Mouse (Mus musculus) liver, embryonic 14.5 days (tissue): ENCODE measurements around the gene Golph3l. TPM values are rescaled to one million over a fixed set of nuclear protein-coding genes. Genes with fewer than 3 reads are reported as not detected.

Source experiments
- ATAC-seq: fragments of 200-750 bp; cut with Nextera tagmentation; 2 replicates; pipeline ENCODE4 v1.8.0; 2017; ENCODE audit warnings: moderate number of reproducible peaks, mild to moderate bottlenecking, moderate library complexity; ENCODE audit not compliant: insufficient read depth
- DNase-seq, 3 experiments: peaks; one replicate each; pipeline ENCODE4 v3.0.0-alpha.2; 2012 to 2013; ENCODE audit warnings: low read depth in 3 of 3, low spot score in 3 of 3
- H3K27ac ChIP-seq: fragments of 300-500 bp; sonication (generic); 2 replicates; pipeline ENCODE4 v1.5.1; 2014; ENCODE audit warnings: moderate library complexity, mild to moderate bottlenecking, control low read depth, inconsistent platforms
- H3K27me3 ChIP-seq: fragments of 300-500 bp; sonication (generic); 2 replicates; pipeline ENCODE4 v1.6.1; 2014; ENCODE audit warnings: mild to moderate bottlenecking, low read length, moderate library complexity; ENCODE audit not compliant: control insufficient read depth, insufficient read depth
- H3K36me3 ChIP-seq: fragments of 300-500 bp; sonication (generic); replicated peaks from 2 replicates; pipeline ENCODE4 v1.6.1; 2014; ENCODE audit warnings: low read depth; ENCODE audit not compliant: control insufficient read depth, insufficient read depth
- H3K4me1 ChIP-seq, 2 experiments: fragments of 200-500 bp in 1 of 2; fragments of 300-500 bp in 1 of 2; sonication (generic) in 1 of 2; replicated peaks; 2 replicates each; pipeline ENCODE4 v1.6.1; 2012 to 2014; ENCODE audit warnings: antibody characterized with exemption in 1 of 2, inconsistent platforms in 1 of 2, low read length in 1 of 2; ENCODE audit not compliant: control insufficient read depth in 2 of 2, insufficient read depth in 2 of 2
- H3K4me2 ChIP-seq: fragments of 300-500 bp; sonication (generic); 2 replicates; pipeline ENCODE4 v1.6.1; 2014; ENCODE audit warnings: low read depth, mild to moderate bottlenecking, control low read depth, moderate library complexity
- H3K4me3 ChIP-seq, 2 experiments: fragments of 200-500 bp in 1 of 2; fragments of 300-500 bp in 1 of 2; sonication (generic) in 1 of 2; 2 replicates each; pipeline ENCODE4 v1.5.1; 2012 to 2014; ENCODE audit warnings: low read depth in 2 of 2, low read length in 2 of 2, mild to moderate bottlenecking in 2 of 2, control low read depth in 1 of 2, inconsistent platforms in 1 of 2, moderate library complexity in 1 of 2; ENCODE audit not compliant: insufficient read depth in 1 of 2
- H3K9ac ChIP-seq: fragments of 300-500 bp; sonication (generic); replicated peaks from 2 replicates; pipeline ENCODE4 v1.6.1; 2014; ENCODE audit warnings: mild to moderate bottlenecking, control low read depth, moderate library complexity
- H3K9me3 ChIP-seq: fragments of 300-500 bp; sonication (generic); 2 replicates; pipeline ENCODE4 v1.6.1; 2016; ENCODE audit warnings: low read length, mixed read lengths; ENCODE audit not compliant: control insufficient read depth
- CTCF ChIP-seq: IDR thresholded peaks from 2 replicates; pipeline ENCODE4 v1.5.1; 2016; ENCODE audit warnings: antibody characterized with exemption, low read depth, control low read depth
- EP300 ChIP-seq: IDR thresholded peaks from 2 replicates; pipeline ENCODE4 v1.6.1; 2016; ENCODE audit warnings: antibody characterized with exemption, low read depth
- WGBS: fragments of 180-500 bp; shearing (Covaris S2); extraction: QIAGEN DNeasy Blood & Tissue Kit; methylation state at CpG from one replicate; pipeline ENCODE4 v1.1.7; 2014; ENCODE audit not compliant: insufficient replicate concordance; 5-methylcytosine and 5-hydroxymethylcytosine counted together
- polyA plus RNA-seq, 2 experiments: library from polyadenylated mRNA; depleted of rRNA in 1 of 2; stranded (reverse) in 1 of 2; unstranded in 1 of 2; fragments of >200 nt; fragmentation: Nextera tagmentation in 1 of 2; extraction: Ambion mirVana in 1 of 2; gene quantifications; 2 replicates each; pipeline versions ENCODE4 v1.2.1 to v1.2.3; 2012 to 2014

Gene Golph3l
- polyA plus RNA-seq, 2 experiments = 17.1 to 32.6 TPM

DNA sequence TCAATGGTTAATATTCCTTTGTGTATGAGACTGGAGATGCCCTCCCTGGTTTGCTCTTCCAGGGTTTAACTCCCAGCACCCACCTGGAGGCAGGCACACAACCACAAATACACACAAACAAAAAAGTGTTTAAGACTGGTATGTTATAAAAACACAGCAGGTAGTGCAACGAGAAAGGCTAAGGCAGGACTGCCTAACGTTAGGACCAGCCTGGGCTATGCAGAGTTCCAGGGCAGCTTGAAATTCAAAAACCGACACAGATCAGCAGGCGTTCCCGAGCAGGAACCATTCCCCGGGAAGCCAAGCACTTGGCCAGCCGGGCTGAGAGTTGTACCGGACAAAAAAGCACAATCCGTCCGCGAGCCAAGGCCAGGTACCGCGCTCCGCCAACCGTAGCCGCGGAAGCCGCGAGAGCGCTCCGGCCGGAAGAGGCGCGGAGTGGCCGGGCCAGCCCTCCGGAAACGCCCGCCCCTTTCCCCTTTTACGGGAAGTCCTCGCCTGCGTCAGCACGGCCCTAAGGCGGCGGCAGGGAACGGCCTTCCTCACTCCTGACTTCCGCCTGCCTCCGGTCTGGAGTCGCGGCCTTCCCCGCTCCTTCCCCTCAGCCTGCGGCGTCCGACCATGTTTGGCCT lies 69.6 kb downstream of the Golph3l start, which contains the start of gene Mcl1:
Gene Mcl1 (plus strand): TSS at position 553 of the 632 bp plus-strand sequence.
- Histone ChIP-seq H3K4me2 (peak within 1 kb of the TSS; percentile 98), H3K36me3 (peaks cover 36% of the 10 kb centered on the region), H3K27me3 (no peaks in the 10 kb centered on the region), H3K4me1 (peaks cover 32 to 33% of the 10 kb centered on the region in 2 experiments), H3K27ac (peak within 1 kb of the TSS; percentile 89), H3K9me3 (no peaks in the 10 kb centered on the region), H3K9ac (peak within 1 kb of the TSS; percentile 84), H3K4me3 (peak within 1 kb of the TSS; percentile 79 to 93)
- TF ChIP-seq EP300 (peak; percentile 51; the same call in 1 of the 2 replicates), CTCF (peak; percentile 34; the same call in 1 of the 2 replicates)
- peak; percentile 95 for ATAC-seq
- DNase-seq = peak; percentile 86 to 89 (median 87)
- WGBS = under 1% methylated on average over 43 of the region's 43 CpGs

DNA sequence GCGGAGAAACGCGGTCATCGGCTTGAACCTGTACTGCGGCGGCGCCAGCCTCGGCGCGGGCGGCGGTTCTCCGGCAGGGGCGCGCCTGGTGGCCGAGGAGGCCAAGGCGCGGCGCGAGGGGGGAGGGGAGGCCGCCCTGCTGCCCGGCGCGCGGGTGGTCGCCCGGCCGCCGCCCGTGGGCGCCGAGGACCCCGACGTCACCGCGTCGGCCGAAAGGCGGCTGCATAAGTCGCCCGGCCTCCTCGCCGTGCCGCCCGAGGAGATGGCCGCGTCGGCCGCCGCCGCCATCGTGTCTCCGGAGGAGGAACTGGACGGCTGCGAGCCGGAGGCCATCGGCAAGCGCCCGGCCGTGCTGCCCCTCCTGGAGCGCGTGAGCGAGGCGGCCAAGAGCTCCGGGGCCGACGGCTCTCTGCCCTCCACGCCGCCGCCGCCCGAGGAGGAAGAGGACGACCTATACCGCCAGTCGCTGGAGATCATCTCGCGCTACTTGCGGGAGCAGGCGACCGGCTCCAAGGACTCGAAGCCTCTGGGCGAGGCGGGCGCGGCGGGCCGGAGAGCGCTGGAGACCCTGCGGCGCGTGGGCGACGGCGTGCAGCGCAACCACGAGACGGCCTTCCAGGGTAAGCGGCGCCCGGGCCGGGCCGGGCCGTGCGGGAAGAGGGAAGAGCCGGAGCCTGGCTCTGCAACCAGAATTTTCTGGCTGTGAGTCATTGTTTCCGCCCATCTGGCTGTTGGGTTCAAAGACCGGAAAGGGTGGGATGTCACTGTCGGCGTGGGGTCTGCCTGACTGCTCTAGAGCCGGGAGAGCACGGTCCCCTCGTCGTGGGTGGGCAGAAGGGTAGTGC lies 70.4 kb downstream of the Golph3l start:
- under 1% methylated on average over 106 of the region's 113 CpGs for WGBS
- DNase-seq = no peak
- peak overlapping the region; percentile 84 for H3K9ac ChIP-seq
- TF ChIP-seq EP300 (no peak), CTCF (no peak; the same call in 1 of the 2 replicates)
- peak overlapping the region; percentile 79 to 93 for H3K4me3 ChIP-seq
- H3K27me3 ChIP-seq = no peaks in the 10 kb centered on the region
- peak; percentile 61 for ATAC-seq
- peak overlapping the region; percentile 98 for H3K4me2 ChIP-seq
- peaks cover 43% of the 10 kb centered on the region for H3K36me3 ChIP-seq
- H3K27ac ChIP-seq = peak overlapping the region; percentile 89
- H3K9me3 ChIP-seq = no peaks in the 10 kb centered on the region
- H3K4me1 ChIP-seq = peaks cover 35 to 36% of the 10 kb centered on the region in 2 experiments

DNA sequence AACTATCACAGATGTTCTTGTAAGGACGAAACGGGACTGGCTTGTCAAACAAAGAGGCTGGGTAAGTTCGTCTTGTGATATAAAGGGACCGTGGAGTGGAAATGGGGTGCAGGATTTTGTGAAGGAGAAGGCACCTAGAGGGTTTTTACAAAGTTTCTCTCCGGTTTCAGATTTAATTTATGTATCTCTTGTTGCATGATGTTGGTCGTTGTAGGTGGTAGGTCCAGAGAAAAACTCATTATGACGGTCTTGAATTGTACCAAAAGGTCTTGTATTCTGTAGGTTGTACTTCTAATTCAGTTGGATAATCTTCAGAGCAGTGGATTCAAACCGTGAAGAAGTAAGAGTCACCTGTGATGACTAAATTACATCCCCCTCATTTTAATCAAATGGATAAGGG lies 71.2 kb downstream of the Golph3l start:
- Histone ChIP-seq H3K9ac (peak overlapping the region; percentile 84), H3K27ac (peak overlapping the region; percentile 89), H3K4me2 (peak overlapping the region; percentile 98), H3K4me3 (peak overlapping the region; percentile 79 to 93), H3K27me3 (no peaks in the 10 kb centered on the region), H3K36me3 (peaks cover 52% of the 10 kb centered on the region), H3K4me1 (peaks cover 43 to 44% of the 10 kb centered on the region in 2 experiments), H3K9me3 (no peaks in the 10 kb centered on the region)
- 2% methylated on average over 8 of the region's 8 CpGs for WGBS
- ATAC-seq (no peak), DNase-seq (no peak)
- no peak for TF ChIP-seq EP300
- no peak for TF ChIP-seq CTCF

DNA sequence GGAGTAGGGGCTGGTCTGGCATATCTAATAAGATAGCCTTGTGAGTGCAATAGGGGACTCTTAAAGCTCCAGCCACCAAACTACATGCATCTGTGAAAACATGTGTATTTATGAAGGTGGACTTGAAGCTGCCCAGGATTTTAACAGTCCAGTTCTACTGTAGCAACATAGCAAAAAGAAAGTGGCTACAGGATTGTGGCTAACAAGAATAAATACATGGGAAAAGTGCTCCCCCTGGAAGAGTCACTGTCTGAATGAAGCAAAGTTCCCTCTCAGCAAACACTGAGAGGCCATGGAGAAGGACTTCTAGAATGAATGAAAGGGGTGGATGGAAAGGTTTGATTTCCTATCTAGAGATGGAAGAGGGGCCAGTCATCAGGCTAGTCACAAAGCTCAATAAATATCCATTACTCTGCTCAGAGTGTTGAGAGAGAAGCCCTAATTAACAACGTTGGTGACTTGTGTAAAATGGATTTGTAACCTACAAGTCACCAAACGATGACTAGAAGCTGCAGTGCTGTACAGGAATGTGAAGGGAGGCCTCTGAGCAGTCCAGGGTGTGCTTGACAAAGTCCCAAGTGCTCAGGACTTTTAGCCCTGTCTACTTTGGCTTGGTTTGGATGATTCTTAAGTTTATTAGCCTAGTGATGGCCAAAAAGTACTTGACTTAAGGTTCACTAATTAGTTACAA lies 72.2 kb downstream of the Golph3l start:
- no peak for DNase-seq
- Histone ChIP-seq H3K4me3 (peak overlapping the region; percentile 79 to 93), H3K36me3 (peaks cover 54% of the 10 kb centered on the region), H3K27me3 (no peaks in the 10 kb centered on the region), H3K27ac (peak overlapping the region; percentile 89), H3K4me2 (peak overlapping the region; percentile 98), H3K9me3 (no peaks in the 10 kb centered on the region), H3K9ac (peak overlapping the region; percentile 84), H3K4me1 (peaks cover 52 to 54% of the 10 kb centered on the region in 2 experiments)
- TF ChIP-seq CTCF = no peak
- no peak for TF ChIP-seq EP300
- no peak for ATAC-seq
- WGBS = 27% methylated on average over 2 of the region's 2 CpGs
